Mouse (Mus musculus) heart, adult 8-10 months (tissue): Measurements from ENCODE around the gene Gm8926. TPM values are rescaled to one million over a fixed set of nuclear protein-coding genes. Genes with fewer than 3 reads are reported as not detected.
"Not testable (repeated sequence)": the region's sequence is repeated elsewhere in the genome, so short reads cannot be mapped to it uniquely, and the experiment has no call there.

Source experiments
- DNase-seq: peaks from one replicate; pipeline ENCODE4 v3.0.0; 2022; ENCODE audit warnings: low spot score
- total RNA-seq, 4 experiments: library from RNA; stranded (reverse); gene quantifications; 2 replicates each; pipeline ENCODE4 v1.2.4; 2022

Gene Gm8926
- total RNA-seq: not detected

DNA sequence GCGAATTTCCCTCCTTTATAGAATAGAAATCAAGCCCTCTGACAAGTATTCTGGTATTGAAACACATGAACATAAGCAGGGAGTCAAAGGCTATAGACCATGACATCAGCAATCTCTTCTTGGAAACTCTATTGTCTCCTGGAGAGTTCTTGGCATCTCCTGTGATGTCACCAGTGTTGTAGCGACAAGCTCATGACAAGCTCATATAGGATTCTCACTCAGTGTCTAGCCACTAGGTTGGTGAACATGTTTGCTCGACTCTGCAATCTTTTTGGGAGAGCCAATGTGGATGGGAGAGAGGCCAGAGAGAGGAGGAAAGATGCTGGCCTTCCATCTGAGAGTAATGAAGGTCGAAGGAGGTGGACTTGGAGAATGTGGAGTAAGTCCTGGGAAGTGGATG, at the start of gene Gm8926:
TSS of gene Gm8926 (plus strand) at position 301 of the 400 bp plus-strand sequence.
- DNase-seq: not testable (repeated sequence)

Other genes with a start within 250 kb of the Gm8926 start
- not detected for gene Gm6460, start 175.6 kb upstream of the Gm8926 start, total RNA-seq
- gene Gm8922, start 88.6 kb upstream of the Gm8926 start, total RNA-seq: not detected
- gene Gm6465, start 75.0 kb downstream of the Gm8926 start, total RNA-seq: not detected
- gene 4933402N22Rik, start 147.5 kb downstream of the Gm8926 start, total RNA-seq: not detected